Mouse (Mus musculus): ENCODE measurements around the gene Ppm1f. TPM values are rescaled to one million over a fixed set of nuclear protein-coding genes. Genes with fewer than 3 reads are reported as not detected.

Gene Ppm1f
- polyA plus RNA-seq, 1 experiment = 31.7 TPM

DNA sequence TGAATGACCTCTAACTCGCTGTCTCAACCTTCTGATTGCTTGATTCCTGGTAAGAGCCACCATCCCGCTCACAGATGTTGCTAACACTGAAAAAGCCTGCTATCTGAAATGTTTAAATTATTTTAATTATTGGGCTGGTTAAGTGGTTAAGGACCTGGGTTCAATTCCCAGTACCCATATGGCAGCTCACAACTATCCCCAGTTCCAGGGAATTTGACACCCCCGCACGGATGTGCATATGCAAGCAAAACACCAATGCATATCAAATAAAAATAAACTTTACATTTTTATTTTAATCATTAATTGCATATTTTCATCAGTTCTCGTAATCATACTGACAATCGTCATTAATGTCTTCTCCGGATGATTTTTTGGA is 26.0 kb upstream of the Ppm1f start:
- DNase-seq (ENCODE audit: low read depth) = no peak
- TF ChIP-seq CTCF (IDR thresholded peaks at IDR 0.05; ENCODE audit: borderline replicate concordance, extremely low read depth, insufficient read depth, insufficient read length) = no peak
- TF ChIP-seq POLR2A (IDR thresholded peaks at IDR 0.05; ENCODE audit: borderline replicate concordance, extremely low read depth, insufficient read depth, insufficient read length, poor library complexity, severe bottlenecking) = no peak

DNA sequence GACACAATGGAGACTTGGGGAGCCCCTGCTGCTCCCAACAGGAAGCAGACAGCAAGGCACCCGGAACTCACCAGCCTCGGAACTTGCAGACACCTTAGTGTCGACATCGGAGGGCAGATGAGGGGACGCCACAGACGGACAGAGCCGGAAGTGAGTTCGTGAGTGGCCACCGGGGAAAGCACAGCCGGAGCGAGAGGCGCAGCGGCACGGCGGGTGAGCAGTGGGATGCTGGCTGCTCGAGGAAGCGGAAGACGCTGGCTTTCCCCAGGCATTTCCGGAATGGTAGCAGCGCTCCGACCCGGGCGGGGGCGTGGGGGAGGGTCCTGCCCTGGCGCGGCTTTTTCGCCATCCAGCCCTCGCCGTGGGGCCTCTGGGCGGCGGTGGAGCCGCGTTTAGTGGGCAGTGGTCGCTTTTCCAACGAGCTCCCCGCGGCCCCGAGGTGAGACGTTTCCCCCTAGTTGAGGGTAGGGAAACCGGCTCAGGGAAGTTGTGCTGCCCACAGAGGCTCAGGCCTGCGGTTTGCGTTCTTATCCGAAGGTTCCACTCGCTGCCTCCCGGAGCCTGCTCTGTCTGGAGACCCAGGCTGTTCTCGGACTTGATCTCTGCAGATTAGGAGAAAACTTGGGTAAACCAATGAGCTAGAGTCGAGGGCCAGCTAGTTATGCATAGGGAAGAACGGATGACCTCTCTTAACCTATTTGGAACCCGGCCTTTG is 25.5 kb upstream of the Ppm1f start, which contains the start of the genes Top3b and Vpreb1:
TSS of gene Top3b (plus strand) at position 120 of the 715 bp plus-strand sequence.
TSS of gene Vpreb1 (minus strand) at position 227 of the 715 bp plus-strand sequence.
- peak; percentile 20; the same call in 1 of the 2 replicates for TF ChIP-seq CTCF (IDR thresholded peaks at IDR 0.05; ENCODE audit: borderline replicate concordance, extremely low read depth, insufficient read depth, insufficient read length)
- TF ChIP-seq POLR2A (IDR thresholded peaks at IDR 0.05; ENCODE audit: borderline replicate concordance, extremely low read depth, insufficient read depth, insufficient read length, poor library complexity, severe bottlenecking) = peak; percentile 63; the same call in 1 of the 2 replicates
- DNase-seq (ENCODE audit: low read depth) = peak; percentile 99

DNA sequence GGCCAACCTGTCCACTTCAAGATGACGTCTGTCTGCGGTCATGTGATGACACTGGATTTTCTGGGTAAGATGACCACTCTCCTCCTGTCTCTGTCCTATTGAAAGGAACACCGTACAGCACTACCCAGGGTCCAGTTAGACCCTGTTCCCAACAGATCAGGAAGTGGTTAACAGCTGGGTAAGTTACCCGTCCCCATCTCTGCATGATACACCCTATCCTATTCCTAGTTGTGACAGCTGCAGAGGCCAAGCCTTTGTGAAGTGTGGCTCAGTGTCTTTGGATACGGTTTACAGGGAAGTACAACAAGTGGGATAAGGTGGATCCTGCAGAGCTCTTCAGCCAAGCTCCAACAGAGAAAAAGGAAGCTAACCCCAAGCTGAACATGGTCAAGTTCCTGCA is 17.2 kb upstream of the Ppm1f start:
- DNase-seq (ENCODE audit: low read depth) = no peak
- TF ChIP-seq CTCF (IDR thresholded peaks at IDR 0.05; ENCODE audit: borderline replicate concordance, extremely low read depth, insufficient read depth, insufficient read length) = no peak
- TF ChIP-seq POLR2A (IDR thresholded peaks at IDR 0.05; ENCODE audit: borderline replicate concordance, extremely low read depth, insufficient read depth, insufficient read length, poor library complexity, severe bottlenecking) = no peak

DNA sequence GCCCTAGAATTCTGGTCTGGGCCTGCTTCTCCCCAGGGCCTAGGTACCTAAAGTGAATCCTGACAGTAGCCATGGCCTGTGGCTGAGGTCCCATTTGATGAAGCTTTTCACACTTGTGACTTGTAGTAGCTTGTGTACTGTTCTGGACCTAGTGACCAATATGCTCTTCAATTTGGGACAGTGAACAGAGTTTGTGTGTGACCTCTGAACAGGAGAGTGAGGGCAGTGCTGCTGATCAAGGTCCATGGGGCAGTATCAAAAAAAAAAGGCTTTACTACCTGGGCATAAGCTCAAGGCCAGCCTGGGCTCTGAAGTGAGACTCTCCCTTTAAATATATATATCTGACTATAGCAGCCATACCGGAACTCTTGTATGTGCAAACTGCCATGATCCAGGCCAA is 7.9 kb upstream of the Ppm1f start:
- TF ChIP-seq CTCF (IDR thresholded peaks at IDR 0.05; ENCODE audit: borderline replicate concordance, extremely low read depth, insufficient read depth, insufficient read length) = no peak
- no peak for TF ChIP-seq POLR2A (IDR thresholded peaks at IDR 0.05; ENCODE audit: borderline replicate concordance, extremely low read depth, insufficient read depth, insufficient read length, poor library complexity, severe bottlenecking)
- no peak for DNase-seq (ENCODE audit: low read depth)

DNA sequence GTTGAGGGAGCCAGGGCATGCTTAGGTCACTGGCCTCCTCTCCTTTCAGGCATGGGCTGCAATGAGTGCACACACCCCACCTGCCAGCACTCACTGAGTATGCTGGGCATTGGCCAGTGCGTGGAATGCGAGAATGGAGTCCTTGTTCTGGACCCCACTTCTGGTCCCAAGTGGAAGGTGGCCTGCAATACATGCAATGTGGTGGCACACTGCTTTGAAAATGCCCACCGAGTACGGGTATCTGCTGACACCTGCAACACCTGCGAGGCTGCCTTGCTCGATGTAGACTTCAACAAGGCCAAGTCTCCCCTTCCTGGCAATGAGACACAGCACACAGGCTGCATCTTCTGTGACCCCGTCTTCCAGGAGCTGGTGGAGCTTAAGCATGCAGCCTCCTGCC is 3.9 kb upstream of the Ppm1f start:
- DNase-seq (ENCODE audit: low read depth) = no peak
- TF ChIP-seq POLR2A (IDR thresholded peaks at IDR 0.05; ENCODE audit: borderline replicate concordance, extremely low read depth, insufficient read depth, insufficient read length, poor library complexity, severe bottlenecking) (no peak), CTCF (IDR thresholded peaks at IDR 0.05; ENCODE audit: borderline replicate concordance, extremely low read depth, insufficient read depth, insufficient read length) (no peak)

DNA sequence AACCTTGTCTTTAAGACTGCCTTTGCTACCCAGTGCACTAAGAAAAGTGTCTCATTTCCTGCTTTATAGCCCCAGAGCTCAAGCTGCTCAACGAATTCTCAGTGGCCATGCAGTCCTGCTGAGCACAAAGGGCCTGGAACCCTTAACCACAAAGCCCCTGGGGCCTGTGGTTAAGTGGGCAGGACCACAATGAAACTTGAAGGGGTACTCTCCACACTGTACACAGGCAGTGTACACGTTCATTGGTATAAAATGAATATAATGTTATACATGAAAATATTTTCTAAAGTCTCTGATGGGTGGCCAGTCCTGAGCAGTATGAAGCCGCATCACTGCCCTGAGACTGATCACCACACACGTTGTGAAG is 271 bp upstream of the Ppm1f start:
- no peak for DNase-seq (ENCODE audit: low read depth)
- no peak for TF ChIP-seq POLR2A (IDR thresholded peaks at IDR 0.05; ENCODE audit: borderline replicate concordance, extremely low read depth, insufficient read depth, insufficient read length, poor library complexity, severe bottlenecking)
- TF ChIP-seq CTCF (IDR thresholded peaks at IDR 0.05; ENCODE audit: borderline replicate concordance, extremely low read depth, insufficient read depth, insufficient read length) = no peak

DNA sequence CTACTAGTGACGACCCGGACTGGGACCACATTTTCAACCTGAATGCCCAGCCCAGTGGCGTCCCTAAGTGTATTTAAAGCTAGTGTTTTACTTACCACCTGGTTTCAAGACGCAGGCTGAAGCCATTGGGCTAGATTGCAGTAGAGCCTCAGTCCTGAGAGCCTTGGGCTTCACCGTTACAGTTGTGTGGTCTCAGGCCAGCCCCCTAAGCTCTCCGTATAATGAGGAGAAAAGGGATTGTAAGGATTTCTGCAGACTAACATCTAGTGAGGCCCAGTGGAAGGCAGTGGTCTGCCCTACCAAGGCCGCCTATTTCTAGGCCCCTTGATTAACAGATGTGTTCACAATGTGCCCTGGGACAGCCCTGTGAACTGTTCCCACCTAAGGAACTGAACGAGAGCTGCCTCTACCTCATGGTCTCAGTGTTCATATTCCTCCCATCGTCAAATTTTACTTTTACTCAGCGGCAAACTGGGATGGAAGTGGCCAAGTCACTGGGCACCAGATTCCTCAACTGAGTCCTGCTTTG is 851 bp downstream of the Ppm1f start:
- no peak for TF ChIP-seq CTCF (IDR thresholded peaks at IDR 0.05; ENCODE audit: borderline replicate concordance, extremely low read depth, insufficient read depth, insufficient read length)
- DNase-seq (ENCODE audit: low read depth) = peak; percentile 43

DNA sequence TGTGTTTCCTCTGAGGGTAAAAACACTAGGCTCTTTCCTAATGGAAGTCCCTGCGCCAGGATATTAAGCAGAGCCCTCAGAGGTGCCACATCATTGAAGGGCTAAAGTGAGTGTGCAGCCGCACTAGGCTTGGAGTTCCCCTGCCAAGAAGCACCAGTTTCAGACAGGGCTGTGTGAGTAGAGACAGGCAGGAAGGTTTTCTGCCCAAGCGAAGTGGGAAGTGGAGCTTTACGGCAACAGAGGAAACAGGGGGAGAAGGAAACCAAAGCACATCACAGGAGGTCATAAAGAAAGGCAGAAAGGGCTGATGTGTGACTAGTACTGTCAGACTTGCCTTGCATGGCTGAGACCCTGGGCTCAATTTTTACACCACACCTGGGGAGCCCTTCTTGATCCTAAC is 6.1 kb downstream of the Ppm1f start:
- TF ChIP-seq POLR2A (IDR thresholded peaks at IDR 0.05; ENCODE audit: borderline replicate concordance, extremely low read depth, insufficient read depth, insufficient read length, poor library complexity, severe bottlenecking) (no peak), CTCF (IDR thresholded peaks at IDR 0.05; ENCODE audit: borderline replicate concordance, extremely low read depth, insufficient read depth, insufficient read length) (no peak)
- no peak for DNase-seq (ENCODE audit: low read depth)

DNA sequence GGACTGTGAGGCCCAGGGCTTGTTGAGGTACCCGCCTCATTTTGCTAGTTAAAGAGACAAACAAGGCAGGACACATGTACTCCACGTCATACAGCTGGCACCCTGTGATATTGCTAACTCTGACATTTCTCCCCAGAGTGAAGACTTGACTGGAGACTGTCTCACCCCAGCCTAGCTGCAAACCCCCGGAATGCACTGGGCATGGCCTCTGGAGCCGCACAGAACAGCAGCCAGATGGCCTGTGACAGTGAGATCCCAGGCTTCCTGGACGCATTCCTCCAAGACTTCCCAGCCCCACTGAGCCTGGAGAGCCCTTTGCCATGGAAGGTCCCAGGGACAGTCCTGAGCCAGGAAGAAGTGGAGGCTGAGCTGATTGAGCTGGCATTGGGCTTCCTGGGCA is 6.9 kb downstream of the Ppm1f start:
- no peak for DNase-seq (ENCODE audit: low read depth)
- TF ChIP-seq POLR2A (IDR thresholded peaks at IDR 0.05; ENCODE audit: borderline replicate concordance, extremely low read depth, insufficient read depth, insufficient read length, poor library complexity, severe bottlenecking) (no peak), CTCF (IDR thresholded peaks at IDR 0.05; ENCODE audit: borderline replicate concordance, extremely low read depth, insufficient read depth, insufficient read length) (no peak)

DNA sequence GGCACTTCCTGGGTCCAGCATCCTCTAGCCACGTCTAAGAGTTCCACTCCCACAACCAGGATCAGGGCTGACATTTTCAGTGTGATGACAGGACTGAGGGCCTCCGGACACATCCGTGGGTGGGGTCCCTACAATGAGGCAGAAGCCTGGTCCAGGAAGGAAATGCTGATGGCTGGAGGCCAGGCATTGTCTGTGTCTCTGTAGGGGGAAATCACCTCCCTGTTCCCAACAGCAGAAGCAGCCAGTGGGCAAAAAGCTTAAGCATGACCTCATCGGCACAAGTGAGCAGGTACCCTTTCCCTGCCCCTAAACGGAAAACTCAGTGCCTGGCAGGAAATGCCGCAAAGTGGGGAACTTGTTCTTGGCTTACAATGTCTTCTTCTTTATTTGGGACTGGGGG is 11.5 kb downstream of the Ppm1f start:
- peak; percentile 8 for DNase-seq (ENCODE audit: low read depth)

DNA sequence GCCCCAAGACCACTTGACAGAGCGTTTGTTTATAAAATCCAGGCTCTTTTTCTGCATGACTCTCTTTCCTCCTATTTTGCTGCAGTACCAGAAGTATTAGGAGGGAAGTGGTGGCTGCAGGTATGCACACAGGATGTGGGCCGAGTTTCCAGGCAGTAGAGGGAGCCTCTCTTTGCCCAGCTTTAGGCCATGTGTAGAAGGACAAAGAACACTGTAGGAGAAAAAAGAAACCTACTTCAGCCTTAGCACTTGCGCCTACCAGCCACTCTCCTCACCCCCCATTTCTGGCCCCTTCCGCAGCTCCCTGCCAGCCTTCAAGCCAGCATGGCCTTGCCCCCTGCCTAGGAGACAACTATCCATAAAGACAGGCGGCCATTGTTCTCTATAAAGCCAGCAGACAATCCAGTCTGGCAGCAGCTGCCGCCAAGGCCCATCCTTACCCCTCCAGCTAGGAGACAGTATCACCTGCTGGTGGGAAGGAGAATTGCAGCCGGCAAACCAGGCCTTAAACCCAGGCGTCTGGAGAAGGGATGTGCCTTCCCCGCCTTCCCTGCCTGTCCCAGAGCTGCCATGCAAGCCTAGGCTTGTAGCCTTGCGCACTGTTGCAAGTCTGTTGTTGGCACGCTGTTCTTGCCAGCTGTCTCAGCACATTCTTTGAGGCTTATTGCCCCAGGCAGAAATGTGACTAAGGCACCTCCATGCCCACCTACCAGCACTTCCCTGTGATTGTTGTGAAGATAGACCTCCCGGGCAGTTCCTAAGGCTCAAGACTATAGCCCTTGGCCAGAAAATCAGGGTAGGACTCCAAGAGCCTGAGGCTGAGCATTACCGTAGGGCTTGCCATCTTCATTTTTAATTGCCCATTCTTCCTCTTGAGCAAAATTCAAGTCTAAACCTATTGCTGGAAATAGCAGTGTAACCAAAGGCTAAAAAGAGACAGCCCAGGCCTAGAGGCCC is 15.7 kb downstream of the Ppm1f start:
- DNase-seq (ENCODE audit: low read depth) = peak; percentile 93
- TF ChIP-seq POLR2A (IDR thresholded peaks at IDR 0.05; ENCODE audit: borderline replicate concordance, extremely low read depth, insufficient read depth, insufficient read length, poor library complexity, severe bottlenecking) (no peak), CTCF (IDR thresholded peaks at IDR 0.05; ENCODE audit: borderline replicate concordance, extremely low read depth, insufficient read depth, insufficient read length) (peak; percentile 90)

More for the DNA sequence above, 11.5 kb downstream of the Ppm1f start:
- no peak for TF ChIP-seq CTCF (IDR thresholded peaks at IDR 0.05; ENCODE audit: borderline replicate concordance, extremely low read depth, insufficient read depth, insufficient read length)
- TF ChIP-seq POLR2A (IDR thresholded peaks at IDR 0.05; ENCODE audit: borderline replicate concordance, extremely low read depth, insufficient read depth, insufficient read length, poor library complexity, severe bottlenecking) = no peak

All from brain, embryonic 14.5 days (tissue).